8 mouse cellular contexts compared by ENCODE assay signal in the genomic region with DNA sequence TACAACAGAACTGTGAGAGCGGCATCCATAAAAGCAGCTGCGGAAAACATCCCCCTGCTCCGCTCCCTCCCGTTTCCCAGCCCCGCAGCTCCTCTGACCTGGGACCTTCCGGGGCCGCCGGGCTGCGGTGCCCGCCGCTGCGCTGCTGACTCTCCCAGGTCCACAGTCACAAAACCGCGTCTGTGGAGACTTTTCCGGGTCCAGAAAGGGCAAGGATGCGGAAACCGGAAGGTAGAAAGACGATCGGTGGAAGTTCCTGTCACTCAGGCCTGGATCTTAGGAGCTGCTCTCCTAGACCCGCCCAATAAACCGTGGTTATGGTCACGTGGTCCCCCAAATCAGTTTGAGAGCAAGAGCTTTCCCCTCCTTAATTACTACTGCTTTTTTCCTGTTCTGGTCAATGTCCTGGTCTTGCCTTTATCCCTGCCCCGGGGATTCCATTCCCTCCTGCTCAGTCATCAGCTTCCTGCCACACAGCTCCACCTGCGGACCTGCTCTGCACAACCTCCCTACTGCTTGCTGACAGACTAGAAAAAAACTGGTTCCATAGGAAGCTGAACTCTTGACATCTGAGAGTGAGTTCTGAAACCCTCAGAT. TPM values are rescaled to one million over a fixed set of nuclear protein-coding genes. Genes with fewer than 3 reads are reported as not detected.
A peak's percentile ranks its signal among the peaks of the same experiment; 100 is the strongest.
DNase-seq lines count a peak whose midpoint lies in the region; ATAC-seq and TF ChIP-seq lines count a peak whose summit lies in the region.
"Not testable (repeated sequence)": the region's sequence is repeated elsewhere in the genome, so short reads cannot be mapped to it uniquely, and the experiment has no call there.

A gene (minus strand): TSS at position 471 of the 597 bp plus-strand sequence.

- H3K4me3 ChIP-seq in forebrain, embryonic 11.5 days (ENCODE audit: low read depth, low read length), result peak within 1 kb of the TSS; percentile 60
- H3K4me3 ChIP-seq in heart, embryonic 16.5 days (ENCODE audit: low read length), result peak within 1 kb of the TSS; percentile 71
- H3K4me3 ChIP-seq in liver, embryonic 14.5 days (ENCODE audit: insufficient read depth in 1 of 2, low read depth in 2 of 2, low read length in 2 of 2), result peak within 1 kb of the TSS; percentile 58 to 75
- peak within 1 kb of the TSS; percentile 65 for H3K4me3 ChIP-seq in stomach, postnatal 0 days (ENCODE audit: low read depth, low read length)

- TF ChIP-seq CTCF in liver, embryonic 14.5 days (IDR thresholded peaks at IDR 0.05; ENCODE audit: low read depth), result not testable (repeated sequence)
- TF ChIP-seq CTCF in stomach, postnatal 0 days (IDR thresholded peaks at IDR 0.05; ENCODE audit: low read depth), result peak; percentile 19; the same call in 1 of the 2 replicates

- peak within 1 kb of the TSS; percentile 74 for H3K9ac ChIP-seq in forebrain, embryonic 11.5 days (ENCODE audit: low read length)
- peak within 1 kb of the TSS; percentile 79 for H3K9ac ChIP-seq in heart, embryonic 16.5 days (ENCODE audit: low read length)
- H3K9ac ChIP-seq in liver, embryonic 14.5 days (replicated peaks), result peak within 1 kb of the TSS; percentile 20
- peak within 1 kb of the TSS; percentile 71 for H3K9ac ChIP-seq in stomach, postnatal 0 days (ENCODE audit: low read length)

- WGBS in forebrain, embryonic 11.5 days, result under 1% methylated on average over 24 of the region's 24 CpGs
- WGBS in heart, embryonic 16.5 days, result under 1% methylated on average over 24 of the region's 24 CpGs
- 1% methylated on average over 24 of the region's 24 CpGs for WGBS in liver, embryonic 14.5 days (ENCODE audit: insufficient replicate concordance)
- under 1% methylated on average over 24 of the region's 24 CpGs for WGBS in stomach, postnatal 0 days

- TF ChIP-seq EP300 in liver, embryonic 14.5 days (IDR thresholded peaks at IDR 0.05; ENCODE audit: low read depth); stomach, postnatal 0 days (optimal IDR thresholded peaks at IDR 0.05): not testable (repeated sequence)

- H3K9me3 ChIP-seq in forebrain, embryonic 11.5 days (ENCODE audit: control insufficient read depth, low read length); heart, embryonic 16.5 days (replicated peaks; ENCODE audit: control insufficient read depth, low read length); liver, embryonic 14.5 days (ENCODE audit: control insufficient read depth, low read length); stomach, postnatal 0 days (ENCODE audit: control insufficient read depth, low read length): not testable (repeated sequence)

- H3K36me3 ChIP-seq in forebrain, embryonic 11.5 days (ENCODE audit: control insufficient read depth, insufficient read depth, low read length); heart, embryonic 16.5 days (ENCODE audit: control insufficient read depth, insufficient read depth); liver, embryonic 14.5 days (replicated peaks; ENCODE audit: control insufficient read depth, insufficient read depth, low read depth); stomach, postnatal 0 days (ENCODE audit: control insufficient read depth, insufficient read depth, low read length): not testable (repeated sequence)

- peak within 1 kb of the TSS; percentile 60 for H3K4me2 ChIP-seq in forebrain, embryonic 11.5 days (ENCODE audit: low read depth, low read length, severe bottlenecking)
- peak within 1 kb of the TSS; percentile 81 for H3K4me2 ChIP-seq in heart, embryonic 16.5 days (ENCODE audit: low read depth, low read length)
- peak within 1 kb of the TSS; percentile 61 for H3K4me2 ChIP-seq in liver, embryonic 14.5 days (ENCODE audit: low read depth)
- peak within 1 kb of the TSS; percentile 64 for H3K4me2 ChIP-seq in stomach, postnatal 0 days (replicated peaks; ENCODE audit: low read depth)

- peak; percentile 48 to 60 for DNase-seq in CD8-positive naive resting alpha-beta T cell, adult 2 months (ENCODE audit: low read depth in 2 of 2, low spot score in 2 of 2)
- DNase-seq in c-Kit-positive CD71-positive TER-119-negative erythroid progenitor cells, embryonic 14.5 days (ENCODE audit: low read depth), result peak; percentile 27
- peak; percentile 72 for DNase-seq in forebrain, embryonic 11.5 days (ENCODE audit: low spot score)
- DNase-seq in kidney, postnatal 36 days, result peak; percentile 73 to 74
- DNase-seq in liver, embryonic 14.5 days (ENCODE audit: low read depth in 3 of 3, low spot score in 3 of 3), result peak; percentile 12 to 37 (median 24)
- peak; percentile 62 for DNase-seq in neural tube, embryonic 10.5 days (ENCODE audit: extremely low spot score, low spot score)
- DNase-seq in stomach, postnatal 0 days (ENCODE audit: low spot score), result peak; percentile 74

- not testable (repeated sequence) for H3K27me3 ChIP-seq in forebrain, embryonic 11.5 days (ENCODE audit: control insufficient read depth, insufficient read depth, low read length); heart, embryonic 16.5 days (ENCODE audit: control insufficient read depth, insufficient read depth, low read length); liver, embryonic 14.5 days (ENCODE audit: control insufficient read depth, insufficient read depth, low read length); stomach, postnatal 0 days (ENCODE audit: control insufficient read depth, insufficient read depth, low read length)

- H3K4me1 ChIP-seq in forebrain, embryonic 11.5 days (replicated peaks; ENCODE audit: control insufficient read depth, insufficient read depth, low read length); heart, embryonic 16.5 days (ENCODE audit: control insufficient read depth, insufficient read depth, low read length); liver, embryonic 14.5 days (replicated peaks; ENCODE audit: control insufficient read depth in 2 of 2, insufficient read depth in 2 of 2, low read length in 1 of 2); stomach, postnatal 0 days (replicated peaks; ENCODE audit: control insufficient read depth, insufficient read depth): not testable (repeated sequence)

- H3K27ac ChIP-seq in forebrain, embryonic 11.5 days (ENCODE audit: low read depth, low read length); heart, embryonic 16.5 days (ENCODE audit: low read length); liver, embryonic 14.5 days; stomach, postnatal 0 days (replicated peaks): not testable (repeated sequence)

- peak; percentile 99 for ATAC-seq in forebrain, embryonic 11.5 days (replicated peaks; ENCODE audit: low FRiP score)
- peak; percentile 98 for ATAC-seq in heart, embryonic 16.5 days (replicated peaks; ENCODE audit: extremely low read depth, insufficient read depth, low FRiP score)
- peak; percentile 84 for ATAC-seq in liver, embryonic 14.5 days (ENCODE audit: insufficient read depth)
- ATAC-seq in stomach, postnatal 0 days (ENCODE audit: low FRiP score, low TSS enrichment), result peak; percentile 99

RNA-seq across cellular contexts. Expression of the gene that starts here (rescaled TPM):
- polyA plus RNA-seq in forebrain, embryonic 11.5 days (2014; fragmentation: Nextera tagmentation; extraction: Ambion mirVana), result 9.0 and 9.5 TPM in 2 replicates
- polyA plus RNA-seq in heart, embryonic 16.5 days (2015; fragmentation: Nextera tagmentation; extraction: Ambion mirVana), result 4.1 and 5.6 TPM in 2 replicates
- polyA plus RNA-seq in liver, embryonic 14.5 days (2012; rRNA removed), result 0.36 and 0.69 TPM in 2 replicates
- 0.92 and 1.9 TPM in 2 replicates for polyA plus RNA-seq in liver, embryonic 14.5 days (2014; fragmentation: Nextera tagmentation; extraction: Ambion mirVana)
- 6.6 and 7.0 TPM in 2 replicates for polyA plus RNA-seq in stomach, postnatal 0 days (2015; fragmentation: Nextera tagmentation; extraction: Ambion mirVana)

Comparison
In these comparisons a context has a peak if more than half of its experiments do, and no peak if none do; other contexts are left out.
1. DNase-seq: peak in every context shown above with its lines; median percentile 74 in stomach, postnatal 0 days; 74 in kidney, postnatal 36 days; 72 in forebrain, embryonic 11.5 days; 62 in neural tube, embryonic 10.5 days; 54 in CD8-positive naive resting alpha-beta T cell, adult 2 months; 27 in c-Kit-positive CD71-positive TER-119-negative erythroid progenitor cells, embryonic 14.5 days; 24 in liver, embryonic 14.5 days.
2. H3K9ac ChIP-seq: peak in every context shown above with its lines; median percentile 79 in heart, embryonic 16.5 days; 74 in forebrain, embryonic 11.5 days; 71 in stomach, postnatal 0 days; 20 in liver, embryonic 14.5 days.